Mouse (Mus musculus) frontal cortex, postnatal 25 days (tissue): Measurements from ENCODE around the gene Chsy1.
A peak's percentile ranks its signal among the peaks of the same experiment; 100 is the strongest.

Experiments used
- DNase-seq, 2 experiments: peaks; one replicate each; pipeline ENCODE4 v3.0.0; 2022; ENCODE audit warnings: low spot score in 2 of 2

Chsy1 gene

DNA sequence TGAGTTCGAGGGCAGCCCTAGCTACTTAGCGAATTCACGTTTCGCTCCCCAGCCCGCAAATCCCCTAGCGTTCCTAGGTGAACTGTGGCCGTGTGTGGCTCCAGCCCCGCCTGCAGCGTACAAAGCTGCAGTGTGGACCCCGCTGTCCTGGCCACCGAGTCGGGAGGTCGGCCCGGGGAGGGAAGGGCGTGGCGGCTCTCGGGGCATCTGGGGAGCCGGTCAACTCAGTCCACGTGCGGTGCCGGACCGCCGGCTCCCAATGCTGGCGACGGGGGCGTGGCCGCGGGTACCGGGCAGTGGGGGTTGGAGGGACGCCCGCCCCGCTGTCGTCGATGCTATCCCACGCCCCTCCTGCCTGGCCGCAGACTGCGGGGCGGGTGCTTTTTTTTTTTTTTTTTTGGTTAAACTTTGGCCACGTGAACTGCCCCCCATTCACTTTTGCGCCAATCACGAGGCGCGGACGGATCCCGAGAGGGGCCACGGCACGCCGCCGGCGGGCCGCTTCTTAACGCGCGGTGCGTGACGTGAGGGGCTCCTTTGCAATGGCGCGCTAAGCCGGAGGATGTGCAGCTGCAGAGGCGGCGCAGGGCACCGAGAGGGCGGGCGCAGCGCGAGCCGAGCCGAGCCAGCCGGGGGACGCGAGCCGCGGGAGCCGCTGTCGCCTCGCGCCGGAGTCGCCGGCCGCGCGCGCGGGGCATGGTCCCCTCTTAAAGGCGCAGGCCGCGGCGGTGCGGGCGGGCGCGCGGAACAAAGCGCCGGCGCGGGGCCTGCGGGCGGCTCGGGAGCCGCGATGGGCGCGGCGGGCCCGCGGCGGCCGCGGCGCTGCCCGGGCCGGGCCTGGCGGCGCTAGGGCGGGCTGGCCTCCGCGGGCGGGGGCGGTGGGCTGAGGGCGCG lies at the start of gene Chsy1:
Gene Chsy1 (plus strand): TSS at position 555 of the 894 bp plus-strand sequence.
- DNase-seq = peak; percentile 82 to 88

DNA sequence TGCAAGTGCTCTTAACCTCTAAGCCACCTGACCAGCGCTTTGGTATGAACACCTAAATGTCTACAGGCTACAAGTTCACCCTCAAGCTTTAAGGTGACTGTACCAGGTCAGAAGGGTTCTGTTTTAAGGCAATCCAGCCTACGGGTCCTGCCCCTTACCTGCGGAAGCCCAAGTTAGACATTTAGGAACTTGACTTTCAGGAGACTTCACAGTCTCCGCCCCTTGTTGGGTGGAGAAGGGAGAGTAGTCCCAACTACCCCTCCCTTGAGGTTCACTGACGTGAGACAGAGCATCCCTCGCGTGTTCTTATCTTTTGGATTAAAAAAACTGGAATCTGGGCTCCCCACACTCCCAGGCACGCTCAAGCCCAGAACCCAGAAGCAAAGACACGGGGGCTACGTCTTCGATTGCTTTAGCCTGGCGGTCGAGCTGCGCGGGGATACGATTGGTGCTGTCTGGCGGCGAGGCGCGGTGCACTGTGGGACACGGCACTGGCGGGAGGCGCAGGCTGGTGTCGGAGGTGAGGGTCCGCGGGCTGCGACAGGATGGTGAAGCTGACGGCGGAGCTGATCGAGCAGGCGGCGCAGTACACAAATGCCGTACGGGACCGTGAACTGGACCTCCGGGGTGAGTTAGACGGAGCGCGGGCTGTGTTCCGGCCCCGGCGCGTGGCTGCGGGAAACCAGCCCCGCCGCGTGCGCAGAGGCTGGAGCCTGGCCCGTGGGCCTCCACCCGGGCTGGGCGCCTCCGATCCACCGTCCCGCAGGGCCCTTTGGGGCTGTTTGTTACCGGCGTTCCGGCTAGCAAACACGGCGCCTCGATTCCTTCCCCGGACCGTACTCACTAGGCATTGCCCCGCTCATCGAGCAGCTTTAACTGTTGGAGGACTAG lies 49.0 kb upstream of the Chsy1 start:
- peak; percentile 82 to 87 for DNase-seq

DNA sequence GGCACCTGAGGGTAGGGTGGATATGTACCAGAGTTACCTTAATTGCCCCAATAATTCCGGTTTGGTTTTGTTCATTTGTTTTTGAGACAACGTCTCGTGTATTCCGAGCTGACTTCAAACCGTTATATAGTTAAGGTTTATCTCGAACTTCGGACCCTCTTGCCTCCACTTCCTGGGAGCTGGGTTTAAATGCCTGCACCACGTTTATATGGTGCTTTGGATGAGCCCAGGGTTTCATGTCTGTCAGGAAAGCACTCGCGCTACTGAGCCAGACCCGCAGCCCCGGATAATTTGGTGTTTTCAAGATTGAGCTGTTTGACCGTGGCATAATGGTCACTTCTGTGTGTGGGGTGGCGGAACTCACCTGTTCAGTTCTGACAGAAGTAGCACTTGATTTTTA lies 48.3 kb upstream of the Chsy1 start:
- DNase-seq = no peak

DNA sequence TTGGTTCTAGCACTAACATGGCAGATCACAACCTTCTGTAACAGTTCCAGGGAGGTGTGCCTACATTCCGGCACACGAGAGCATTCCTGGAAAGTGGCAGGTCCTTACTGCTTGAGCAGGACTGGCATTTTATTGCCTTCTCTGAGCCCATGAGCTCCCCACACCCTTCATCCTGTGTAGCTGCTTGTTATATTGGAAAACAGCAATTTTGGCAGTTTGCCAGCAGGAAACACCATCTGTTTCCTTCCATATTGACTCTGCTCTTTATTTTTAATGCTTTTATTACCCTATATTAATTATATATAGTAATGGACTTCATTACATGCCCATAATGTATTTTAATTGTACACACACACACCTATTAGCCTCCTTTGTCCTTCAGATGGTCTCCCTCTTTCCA lies 32.9 kb upstream of the Chsy1 start:
- no peak for DNase-seq

DNA sequence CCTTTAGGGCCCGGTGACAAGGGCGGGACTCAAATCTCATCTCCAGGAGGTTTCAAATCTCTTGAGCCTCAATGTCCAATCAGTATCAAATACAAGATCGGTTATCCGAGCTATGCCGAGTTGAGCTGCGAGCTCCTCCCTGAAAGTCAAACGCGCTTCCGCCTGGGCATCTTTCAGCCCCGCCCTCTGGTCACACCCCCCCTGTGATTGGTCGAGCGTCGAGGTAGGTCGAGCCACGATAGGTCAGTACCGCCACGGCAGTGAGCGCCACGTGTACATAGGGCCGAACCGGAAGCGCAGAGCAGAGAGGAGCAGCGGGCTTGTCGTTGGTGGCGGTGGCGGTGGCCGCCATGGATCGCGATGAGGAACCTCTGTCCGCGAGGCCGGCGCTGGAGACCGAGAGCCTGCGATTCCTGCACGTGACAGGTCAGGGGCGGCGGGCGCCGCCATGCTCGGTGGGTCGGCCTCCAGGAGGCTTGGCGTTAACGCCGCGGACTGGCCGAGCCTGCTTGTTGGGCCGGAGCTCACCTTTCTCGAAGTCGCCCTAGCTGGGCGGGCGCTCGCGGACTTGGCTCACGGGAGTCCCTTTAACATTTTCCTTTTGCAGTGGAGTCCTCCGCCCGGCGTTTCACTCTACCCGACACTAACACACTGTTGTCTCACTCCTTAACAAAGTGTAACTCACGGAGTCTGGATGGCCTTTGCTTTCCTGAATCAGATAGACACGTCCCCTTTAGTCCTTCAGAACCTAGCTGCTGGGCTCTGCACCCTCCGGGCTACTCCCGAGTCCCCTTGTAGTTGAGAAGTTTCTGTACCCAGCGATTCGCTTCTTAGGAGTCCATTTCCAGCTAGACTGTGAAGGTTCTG lies 29.7 kb upstream of the Chsy1 start, which contains the start of gene Selenos:
Gene Selenos (plus strand): TSS at position 286 of the 867 bp plus-strand sequence.
- peak; percentile 90 for DNase-seq

DNA sequence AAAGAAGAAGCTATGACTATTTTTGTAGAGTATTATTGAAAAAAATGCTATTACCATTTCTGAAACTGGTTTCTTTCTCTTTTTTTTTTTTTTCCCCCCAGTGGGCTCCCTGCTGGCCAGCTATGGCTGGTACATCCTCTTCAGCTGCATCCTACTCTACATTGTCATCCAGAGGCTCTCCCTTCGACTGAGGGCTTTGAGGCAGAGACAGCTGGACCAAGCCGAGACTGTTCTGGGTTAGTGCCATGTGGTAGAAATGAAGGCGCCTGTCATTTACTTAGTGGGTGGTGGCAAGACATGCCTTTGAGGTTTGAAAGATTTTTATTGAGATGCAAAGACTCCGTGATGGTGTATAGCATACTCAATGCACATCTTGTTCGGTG lies 29.1 kb upstream of the Chsy1 start:
- no peak for DNase-seq

DNA sequence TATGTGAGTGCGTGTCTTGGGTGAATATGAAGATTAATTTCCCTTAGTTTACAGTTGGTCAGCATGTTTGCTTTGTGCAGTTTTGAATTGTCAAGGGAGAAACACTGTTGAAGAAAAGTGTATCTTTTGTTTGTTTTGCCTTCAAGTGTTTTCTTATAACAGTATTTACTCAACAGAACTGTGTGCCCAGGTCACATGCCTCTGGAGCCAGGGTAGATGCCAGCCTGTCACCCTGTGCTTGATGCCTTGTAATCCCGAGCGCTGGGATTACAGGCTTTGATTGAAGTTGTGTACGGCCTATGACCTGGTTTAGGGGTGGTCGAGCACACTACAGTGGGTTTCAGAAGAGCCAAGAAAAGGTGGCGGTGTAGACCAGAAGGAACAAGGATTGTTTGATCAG lies 25.6 kb upstream of the Chsy1 start:
- DNase-seq = no peak

DNA sequence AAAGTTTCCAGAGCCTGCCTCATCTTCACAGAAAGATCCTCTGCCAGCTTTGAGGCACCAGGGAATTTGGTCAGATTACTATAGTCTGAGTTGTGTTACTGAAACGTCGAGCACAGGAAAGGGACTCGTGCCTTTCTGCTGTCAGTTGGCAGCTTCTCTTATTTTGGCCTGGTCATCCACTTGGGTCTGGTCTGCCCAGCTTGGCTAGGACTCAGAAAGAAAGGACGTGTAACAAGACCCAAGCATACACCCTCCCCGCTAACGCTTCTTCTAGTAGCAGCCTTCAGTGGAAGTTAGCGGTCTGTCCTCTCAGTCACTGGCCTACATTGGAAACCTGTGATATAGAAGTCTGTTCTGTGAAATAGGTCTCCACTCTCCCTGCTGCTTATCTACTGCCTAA lies 24.8 kb upstream of the Chsy1 start:
- no peak for DNase-seq

DNA sequence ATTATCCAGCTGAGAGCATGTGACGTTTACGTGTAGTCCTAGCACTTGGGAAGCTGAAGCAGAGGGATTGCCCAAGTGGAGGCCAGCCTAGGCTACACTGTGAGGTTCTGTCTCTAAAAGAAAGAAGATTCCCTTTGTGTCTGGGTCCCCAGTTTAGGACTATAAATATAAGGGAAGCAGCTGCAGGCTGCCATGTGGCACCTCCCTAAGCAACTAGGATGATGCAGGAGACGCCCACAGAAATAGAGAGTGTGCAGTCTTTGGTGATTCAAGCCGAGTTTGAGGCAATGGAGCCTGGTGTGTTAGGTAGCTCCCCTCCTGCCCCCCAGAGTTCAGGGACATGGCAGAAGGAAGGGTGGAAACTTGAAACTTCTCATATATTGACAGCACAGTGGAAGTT lies 21.7 kb upstream of the Chsy1 start:
- DNase-seq = peak in 1 of 2 experiments; percentile 12

DNA sequence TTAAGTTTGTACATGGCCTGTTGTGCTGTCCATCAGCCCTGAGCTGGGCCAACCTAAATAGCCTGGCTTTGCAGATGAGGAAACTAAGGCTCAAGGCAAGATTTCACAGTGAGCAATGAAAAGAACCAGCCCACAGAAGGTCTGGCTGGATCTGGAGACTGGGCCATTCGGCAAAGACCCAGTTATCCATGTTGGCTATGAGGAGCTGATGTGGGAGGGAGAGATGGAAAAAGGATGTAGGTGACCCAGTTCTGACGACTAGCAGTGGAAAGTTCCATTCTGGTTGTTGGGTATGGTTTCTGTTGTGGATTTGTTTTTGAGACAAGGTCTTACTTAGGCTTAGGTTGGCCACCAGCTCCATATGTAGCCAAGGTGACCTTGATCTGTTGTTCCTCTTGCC lies 21.2 kb upstream of the Chsy1 start:
- DNase-seq = no peak

DNA sequence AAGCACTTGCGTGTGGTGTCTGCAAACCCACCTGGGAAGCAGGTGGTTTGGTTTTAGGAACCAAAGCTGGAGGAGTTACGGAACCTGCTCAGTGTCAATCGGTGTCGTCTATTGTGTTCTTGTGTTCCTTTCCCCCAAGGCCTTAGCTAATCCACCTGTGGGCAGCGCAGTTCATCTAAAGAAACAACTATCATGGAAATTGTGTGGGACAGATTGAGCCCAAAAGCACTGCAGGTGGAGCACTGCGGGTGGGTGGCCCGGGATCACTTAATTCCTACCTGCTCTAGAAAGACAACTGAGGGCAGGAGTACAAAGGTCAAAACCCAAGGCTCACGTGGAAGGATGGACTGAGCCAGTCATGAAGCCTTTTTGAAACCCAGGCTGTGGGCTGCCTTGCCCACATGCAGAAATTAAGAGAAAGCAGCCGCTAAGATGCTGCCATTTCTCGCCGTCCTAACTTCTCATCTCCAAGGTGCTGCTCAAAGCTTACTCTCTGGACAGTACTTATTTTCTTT lies 18.6 kb upstream of the Chsy1 start:
- no peak for DNase-seq

DNA sequence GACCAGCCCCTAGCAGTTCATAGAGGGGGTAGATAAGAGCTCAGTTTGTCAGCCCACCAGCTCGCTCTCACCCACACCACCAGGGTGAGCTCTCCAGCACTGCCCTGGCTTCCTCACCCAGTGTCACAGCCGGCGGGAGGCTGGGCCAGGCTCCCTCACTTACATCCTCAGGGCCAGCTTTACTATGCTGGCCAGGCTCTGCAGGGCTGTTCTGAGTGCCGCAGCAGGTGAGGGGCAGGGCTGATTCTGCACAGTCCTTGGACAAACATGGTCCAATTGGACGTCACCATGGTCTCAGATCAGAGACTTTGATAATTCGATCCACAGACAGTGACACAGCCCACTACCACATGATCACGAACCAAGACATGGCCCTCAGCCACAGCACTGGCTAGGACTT lies 17.8 kb upstream of the Chsy1 start:
- DNase-seq = no peak

DNA sequence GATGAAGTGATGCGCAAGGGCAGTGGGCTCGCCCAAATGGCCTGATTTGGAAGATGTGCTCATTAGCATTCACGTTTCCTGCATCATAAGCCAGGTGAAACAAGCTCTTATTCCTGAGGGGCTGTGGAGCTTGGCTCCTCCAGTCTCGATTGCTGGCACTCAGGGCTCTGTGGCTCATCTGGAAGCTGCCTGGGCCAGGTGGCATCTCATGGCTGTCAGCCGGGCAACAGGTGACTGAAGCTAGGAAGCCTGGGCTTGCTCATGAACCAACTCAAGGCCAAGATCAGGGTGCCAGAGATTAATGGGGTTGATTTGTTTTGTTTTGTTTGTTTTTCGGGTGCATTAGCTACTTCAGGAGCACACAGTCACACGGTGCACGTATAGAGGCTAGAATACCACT lies 16.7 kb upstream of the Chsy1 start:
- no peak for DNase-seq

DNA sequence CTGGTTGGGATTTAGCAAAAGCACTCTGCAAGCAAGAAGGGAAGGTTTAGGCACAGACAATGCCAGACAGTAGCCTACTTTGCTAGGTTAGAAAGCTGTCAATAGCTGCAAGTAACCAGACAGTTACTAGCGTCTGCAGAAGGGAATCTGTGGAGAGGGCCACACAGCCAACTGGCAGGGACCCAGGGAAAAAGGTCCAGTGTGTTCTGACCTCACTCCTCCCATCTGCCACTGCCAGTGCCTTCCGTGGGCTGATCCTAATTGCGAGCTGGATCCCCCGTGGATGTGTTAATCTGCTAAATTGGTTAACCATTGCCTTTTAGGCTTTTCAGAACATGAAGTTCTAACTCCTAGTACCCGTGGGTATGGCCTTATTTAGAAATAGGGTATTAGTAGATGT lies 15.2 kb upstream of the Chsy1 start:
- DNase-seq = no peak

DNA sequence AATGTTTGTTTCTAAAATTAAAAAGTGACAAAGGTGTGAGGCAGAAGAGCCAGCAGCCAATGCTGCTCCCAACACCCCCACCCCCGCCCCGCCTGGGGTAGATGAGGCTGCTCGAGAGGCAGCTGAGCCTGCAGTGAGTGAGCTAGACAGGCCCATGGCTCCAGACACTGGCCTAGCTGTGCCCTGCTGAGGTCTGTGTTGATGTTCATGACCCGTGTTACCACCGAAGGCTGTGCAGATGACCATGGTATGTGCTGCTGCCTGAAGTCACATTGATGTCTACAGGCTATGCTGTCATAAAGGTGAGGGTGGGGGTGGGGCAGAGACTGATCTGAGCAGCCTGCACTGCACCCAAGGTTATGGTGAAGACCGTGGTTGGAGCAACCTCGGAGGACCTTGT lies 10.5 kb upstream of the Chsy1 start:
- no peak for DNase-seq

DNA sequence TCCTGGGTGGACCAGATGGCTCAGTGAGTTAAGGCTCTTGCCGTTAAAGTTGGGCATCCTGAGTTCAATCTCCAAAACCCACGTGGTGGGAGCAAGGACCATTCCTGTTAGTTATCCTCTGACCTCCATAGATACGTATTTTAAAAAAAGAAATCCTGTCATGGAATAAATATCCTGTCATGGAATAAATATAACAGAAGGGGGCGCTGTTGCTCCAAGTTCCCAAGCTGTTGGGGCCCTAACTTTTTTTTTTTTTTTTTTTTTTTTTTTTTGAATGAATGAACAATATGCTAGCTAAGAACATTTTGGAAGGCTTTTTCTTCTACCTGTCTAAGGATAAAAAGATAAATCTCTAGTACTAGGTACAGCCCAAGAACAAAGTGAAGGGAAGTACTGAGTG lies 7.4 kb upstream of the Chsy1 start:
- no peak for DNase-seq

DNA sequence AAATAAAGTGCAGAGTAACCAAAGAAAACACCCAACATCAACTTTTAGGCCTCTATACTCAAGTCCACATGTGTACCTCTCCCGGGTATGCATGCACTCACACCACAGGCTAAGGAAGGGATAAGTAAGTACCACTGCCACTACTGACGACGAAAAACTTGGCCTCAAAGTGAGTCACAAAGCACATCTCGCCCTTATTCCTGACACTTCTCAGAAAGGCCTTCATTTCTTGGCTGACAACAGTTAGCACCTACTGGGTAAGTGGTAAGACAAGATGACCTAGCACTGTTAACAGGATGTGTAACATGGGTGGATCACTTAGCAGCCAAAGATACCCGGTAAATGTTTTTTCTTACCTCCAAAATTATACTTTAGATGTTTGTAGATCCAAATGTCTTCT lies 4.8 kb upstream of the Chsy1 start:
- DNase-seq = no peak

DNA sequence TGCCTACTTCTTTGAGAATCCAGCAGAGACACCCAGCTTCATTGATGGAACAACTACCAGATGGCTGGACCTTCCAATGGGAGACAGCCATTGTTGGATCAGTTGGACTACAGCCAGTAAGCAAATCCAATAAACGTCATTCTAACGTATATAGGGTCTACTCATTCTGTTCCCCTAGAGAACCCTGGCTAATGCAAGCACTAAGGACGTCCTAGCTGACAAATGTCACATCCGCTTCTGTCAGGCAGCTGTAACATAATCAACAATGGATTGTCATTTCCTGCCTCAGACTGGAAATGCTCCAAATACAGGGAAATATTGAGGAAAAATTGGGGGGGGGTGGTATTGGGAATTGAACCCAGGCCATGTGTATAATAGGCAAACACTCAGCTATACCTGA lies 3.5 kb upstream of the Chsy1 start:
- DNase-seq = no peak

DNA sequence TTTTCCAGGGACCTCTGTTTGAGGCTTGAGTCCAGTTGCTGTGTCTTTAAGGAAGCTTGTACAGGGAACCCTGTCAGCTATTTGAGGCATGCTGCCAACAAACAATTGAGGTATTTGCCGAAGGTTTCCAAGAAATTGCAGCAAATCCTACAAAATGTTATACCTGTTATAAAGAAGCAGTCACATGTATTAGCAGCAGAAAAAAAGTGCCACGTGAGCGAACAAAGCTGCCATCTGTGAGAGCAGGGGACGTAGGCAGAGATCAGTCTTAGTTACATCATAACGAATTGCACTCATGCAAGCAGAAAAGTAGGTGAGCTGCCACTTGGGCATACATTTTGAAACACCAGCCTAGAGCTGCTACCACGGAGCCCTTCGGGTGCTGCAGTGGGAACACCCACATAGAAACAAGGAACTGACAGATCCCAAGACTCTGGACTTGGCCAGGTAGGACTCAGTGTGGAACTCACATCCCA lies 2.7 kb upstream of the Chsy1 start:
- no peak for DNase-seq

DNA sequence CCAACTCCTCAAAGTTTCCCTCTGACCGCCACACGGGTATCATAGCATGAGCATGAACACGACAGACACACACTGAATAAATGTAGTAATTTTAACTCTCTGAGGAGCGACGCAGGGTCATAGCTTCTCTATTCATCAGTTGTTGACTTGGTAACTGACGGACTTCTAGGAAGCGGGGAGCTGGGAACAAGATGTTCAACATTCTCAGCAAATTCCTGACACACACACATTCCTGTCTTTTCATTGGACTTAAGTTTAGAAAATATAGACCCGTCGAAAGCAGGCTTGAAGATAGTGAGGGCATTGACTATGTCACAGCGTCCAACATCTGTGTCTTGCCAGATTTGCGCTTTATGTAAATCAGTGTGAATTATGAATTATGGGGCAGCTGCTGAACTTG lies 2.1 kb upstream of the Chsy1 start:
- DNase-seq = no peak

DNA sequence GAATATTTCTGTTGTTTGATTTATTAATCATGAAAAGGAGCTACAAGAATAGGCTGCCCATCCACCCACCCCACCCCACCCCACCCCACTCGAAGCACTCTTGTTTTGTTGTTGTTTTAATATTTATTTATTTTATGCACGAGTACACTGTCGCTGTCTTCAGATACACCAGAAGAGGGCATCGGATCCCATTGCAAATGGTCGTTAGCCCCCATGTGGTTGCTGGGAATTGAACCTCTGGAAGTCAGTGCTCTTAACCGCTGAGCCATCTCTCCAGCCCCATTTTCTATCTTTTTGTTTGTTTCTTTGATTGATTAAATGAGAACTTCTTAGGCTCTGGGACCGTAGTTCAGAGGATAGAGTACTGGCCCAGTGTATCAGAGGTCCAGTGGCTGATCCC lies 1.4 kb upstream of the Chsy1 start:
- no peak for DNase-seq
